Mouse (Mus musculus): Measurements from ENCODE around the gene Tssk4.

Tssk4 gene

DNA sequence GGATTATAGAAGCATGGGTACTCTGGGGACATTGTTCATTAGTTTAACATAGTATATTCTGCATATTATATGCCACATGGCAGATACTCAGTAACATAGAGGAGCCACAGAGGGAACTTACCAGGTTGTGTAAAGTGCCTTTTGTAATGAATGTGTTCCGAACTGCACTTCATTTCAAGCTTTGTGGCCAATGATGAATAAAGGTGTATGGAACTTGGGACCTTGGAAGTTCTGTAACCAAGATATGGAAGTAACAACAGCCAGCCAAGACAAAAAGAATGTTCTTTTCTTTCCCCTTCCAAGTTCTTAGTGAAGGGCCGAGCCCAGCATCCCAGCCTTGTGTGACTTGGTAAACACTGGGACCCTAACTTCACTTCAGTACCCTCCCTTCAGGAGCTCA is at the start of gene Tssk4:
TSS of gene Tssk4 (plus strand) at position 301 of the 400 bp plus-strand sequence.
- in situ Hi-C loops (cut with MseI, MboI): no loop called here

DNA sequence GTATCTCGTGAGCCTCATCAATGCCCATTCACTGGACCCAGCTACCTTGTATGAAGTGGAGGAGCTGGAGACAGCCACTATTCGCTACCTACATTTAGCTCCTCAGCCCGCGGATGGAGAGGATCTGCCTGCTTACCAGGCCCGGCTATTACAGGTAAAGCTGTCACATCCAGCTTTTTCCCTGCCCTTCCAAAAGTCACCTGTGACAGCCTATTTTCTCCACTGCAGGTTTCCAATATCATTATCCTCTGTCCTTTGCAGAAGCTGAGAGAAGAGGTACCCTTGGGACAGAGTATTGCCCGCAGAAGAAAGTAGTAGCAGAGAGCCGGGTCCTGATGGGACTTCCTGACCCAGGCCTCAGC is 46.7 kb upstream of the Tssk4 start, which contains the start of gene Irf9:
TSS of gene Irf9 (plus strand) at position 301 of the 362 bp plus-strand sequence.
- in situ Hi-C loops (cut with MseI, MboI): no loop called here

DNA sequence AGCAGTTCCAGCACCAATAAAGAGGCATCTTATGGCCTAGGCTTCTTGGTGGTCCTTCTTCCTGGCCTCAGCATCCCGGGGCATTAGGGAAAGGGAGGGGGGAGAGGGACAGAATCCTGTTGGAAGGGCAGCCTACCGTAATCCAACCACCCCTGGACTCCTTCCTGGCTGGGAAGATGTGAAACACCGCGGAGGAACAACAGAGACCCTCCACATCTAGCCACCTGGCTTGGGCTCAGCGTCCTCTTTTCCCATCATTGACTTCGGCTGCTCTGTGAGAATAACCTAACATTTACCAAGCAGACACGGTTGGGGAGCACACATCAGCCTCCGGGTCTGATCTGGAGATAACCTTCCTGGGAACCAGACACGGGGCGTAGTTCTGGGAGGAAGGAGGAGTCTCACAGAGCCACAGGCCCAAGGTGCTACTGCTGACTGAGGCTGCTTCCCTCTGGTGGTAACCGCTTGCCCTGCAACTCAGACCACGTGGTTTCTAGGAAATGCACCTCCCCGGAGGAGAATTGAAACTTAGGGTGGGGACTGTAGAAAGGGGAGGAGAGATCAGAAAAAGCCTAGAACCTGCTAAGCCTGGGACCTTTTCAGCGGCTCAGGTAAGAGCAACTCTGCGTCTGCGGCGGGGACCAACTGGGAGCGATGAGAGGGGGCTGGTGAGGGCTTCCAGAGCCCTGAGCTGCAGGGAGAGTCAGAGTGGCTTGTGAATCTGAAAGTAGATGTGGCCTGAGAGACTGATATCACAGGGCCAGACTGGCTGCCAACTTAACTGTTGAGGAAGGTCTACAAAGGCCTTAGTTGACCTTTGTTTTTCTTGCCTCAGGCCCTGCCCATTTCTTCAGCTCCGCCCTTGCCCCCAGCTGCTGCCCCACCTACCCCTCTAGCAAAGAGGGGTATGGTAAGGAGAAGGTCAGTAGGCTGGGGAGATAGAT is 46.1 kb upstream of the Tssk4 start:
- in situ Hi-C loops (cut with MseI, MboI): no loop called here

DNA sequence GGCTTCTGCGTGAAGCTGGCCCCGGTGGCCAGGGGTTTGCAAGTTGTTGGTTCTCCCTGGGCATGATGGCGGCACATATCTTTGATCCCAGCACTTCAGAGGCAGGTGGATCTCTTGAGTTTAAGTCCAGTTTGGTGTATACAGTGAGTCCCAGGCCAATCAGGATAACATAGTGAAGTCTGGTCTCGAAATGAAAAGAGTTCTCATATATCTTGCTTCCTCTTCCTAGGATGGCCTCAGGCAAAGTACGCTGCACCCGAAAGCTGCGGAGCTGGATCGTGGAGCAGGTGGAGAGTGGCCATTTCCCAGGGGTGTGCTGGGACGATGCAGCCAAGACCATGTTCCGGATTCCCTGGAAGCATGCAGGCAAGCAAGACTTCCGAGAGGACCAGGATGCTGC is 45.2 kb upstream of the Tssk4 start:
- in situ Hi-C loops (cut with MseI, MboI): no loop called here

DNA sequence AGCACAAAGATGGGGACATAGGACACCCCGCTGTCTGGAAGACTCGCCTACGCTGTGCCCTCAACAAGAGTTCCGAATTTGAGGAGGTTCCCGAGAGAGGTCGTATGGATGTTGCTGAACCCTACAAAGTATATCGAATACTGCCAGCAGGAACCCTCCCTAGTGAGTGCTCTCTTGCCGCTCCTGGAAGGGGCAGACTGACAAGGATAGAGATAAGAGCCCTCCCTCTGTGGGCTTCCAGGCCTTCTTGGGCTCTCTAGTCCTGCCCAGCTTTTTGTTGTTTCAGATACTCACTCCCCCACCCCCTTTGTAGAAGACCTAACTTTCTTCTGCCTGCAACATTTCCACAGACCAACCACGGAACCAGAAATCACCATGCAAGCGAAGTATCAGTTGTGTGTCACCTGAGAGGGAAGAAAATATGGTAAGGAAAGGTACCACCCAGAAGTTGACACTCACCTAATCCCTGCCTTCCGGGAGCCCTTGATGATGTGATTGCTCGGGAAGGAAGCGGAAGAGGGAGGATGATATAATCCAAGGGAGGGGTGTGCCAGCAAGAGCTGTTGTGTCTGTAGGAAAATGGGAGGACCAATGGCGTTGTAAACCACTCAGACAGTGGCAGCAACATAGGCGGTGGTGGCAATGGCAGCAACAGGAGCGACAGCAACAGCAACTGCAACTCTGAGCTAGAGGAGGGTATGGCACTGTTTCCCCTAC is 44.1 kb upstream of the Tssk4 start:
- in situ Hi-C loops (cut with MseI, MboI): no loop called here

DNA sequence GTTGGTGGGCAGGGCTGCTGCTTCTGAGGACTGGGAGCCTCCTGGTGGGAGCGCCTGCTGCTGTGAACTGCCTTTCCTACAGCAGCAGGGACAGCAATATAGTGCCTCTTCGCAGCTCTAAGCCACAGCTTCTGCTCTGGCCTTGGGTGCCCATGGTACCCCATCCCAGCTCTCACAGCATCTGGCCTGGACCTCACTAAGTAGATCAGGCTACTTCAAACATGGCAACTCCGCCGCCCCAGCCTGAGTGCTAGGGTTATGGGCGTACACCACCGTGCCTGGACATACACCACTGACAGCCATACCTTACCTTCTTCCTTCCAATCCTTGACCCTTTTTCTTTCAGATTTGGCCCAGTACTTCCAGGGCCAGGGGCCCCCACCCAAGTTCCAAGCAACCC is 41.6 kb upstream of the Tssk4 start:
- in situ Hi-C loops (cut with MseI, MboI): no loop called here

DNA sequence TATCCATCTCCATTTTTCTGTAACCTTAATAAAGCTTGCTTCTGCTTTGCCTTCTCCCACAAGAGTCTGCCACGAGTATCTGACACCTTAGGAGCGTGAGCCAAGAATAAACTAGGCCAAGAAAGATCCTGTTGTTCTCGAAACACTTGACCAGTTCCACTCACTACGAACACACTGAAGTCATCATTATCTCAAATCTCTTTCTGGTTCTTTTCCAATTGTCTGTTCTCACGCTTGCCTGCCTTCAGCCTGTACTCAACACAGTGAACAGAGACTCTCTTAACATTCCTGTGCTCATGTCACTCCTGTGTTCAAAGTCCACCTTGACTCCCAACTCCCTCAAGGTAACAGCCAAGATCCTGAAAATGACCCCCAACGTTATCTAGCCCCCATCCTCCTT is 36.6 kb upstream of the Tssk4 start:
- in situ Hi-C loops (cut with MseI, MboI): no loop called here

DNA sequence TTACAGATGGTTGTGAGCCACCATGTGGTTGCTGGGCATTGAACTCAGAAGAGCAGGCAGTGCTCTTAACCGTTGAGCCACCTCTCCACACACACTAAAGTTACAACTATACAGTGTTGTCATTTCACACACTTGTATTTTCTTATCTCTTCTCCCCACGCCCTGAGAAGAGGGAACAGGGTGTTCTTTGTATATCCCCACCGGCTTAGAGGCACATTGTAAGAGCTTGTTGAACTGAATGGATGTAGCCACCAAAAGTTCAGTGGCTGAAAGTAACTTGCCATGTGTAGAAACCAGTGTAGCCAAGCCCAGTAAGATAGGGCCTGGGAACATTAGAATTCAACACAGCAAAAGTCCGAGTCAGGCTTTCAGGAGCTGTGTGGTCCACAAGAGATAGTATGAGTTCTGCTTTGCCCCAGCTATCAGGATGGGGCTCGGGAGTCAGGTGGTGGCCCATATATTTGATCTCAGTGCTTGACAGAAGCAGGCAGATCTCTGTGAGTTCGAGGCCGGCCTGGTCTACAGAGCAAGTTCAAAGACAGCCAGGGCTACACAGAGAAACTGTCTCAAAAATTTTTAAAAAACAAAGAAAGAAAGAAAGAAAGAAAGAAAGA is 35.3 kb upstream of the Tssk4 start:
- in situ Hi-C loops (cut with MseI, MboI): no loop called here

DNA sequence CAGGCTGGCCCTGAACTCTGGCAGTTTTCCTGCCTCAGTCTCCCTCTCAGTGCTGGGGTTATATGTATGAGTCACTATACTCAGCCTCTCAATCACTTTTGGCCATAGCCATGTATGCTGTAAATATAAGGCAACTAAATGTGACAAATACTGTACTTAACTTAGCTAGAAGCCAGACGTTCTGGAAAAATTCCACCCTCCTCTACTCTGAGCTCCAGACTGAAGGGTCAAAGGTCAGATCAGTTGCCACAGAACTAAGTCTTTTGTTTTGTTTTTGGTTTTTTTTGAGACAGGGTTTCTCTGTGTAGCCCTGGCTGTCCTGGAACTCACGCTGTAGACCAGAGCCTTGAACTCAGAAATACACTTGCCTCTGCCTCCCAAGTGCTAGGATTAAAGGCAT is 34.1 kb upstream of the Tssk4 start:
- in situ Hi-C loops (cut with MseI, MboI): no loop called here

DNA sequence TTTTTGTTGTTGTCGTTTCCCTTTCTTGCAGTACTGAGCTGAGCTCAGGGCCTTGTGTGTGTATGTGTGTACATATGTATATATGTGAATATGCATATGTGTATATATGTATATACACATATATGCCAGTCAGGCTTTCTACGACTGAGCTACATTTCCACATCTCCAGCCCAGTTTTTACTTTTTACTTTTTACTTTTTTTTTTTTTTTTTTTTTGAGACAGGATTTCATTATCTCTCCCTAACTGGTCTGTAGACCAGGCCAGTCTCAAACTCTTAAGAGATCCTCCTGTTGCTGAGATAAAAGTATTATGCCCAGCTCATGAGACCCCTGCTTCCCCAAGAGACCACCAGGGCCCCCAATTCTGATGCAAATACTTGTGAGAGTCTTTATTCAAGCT is 33.1 kb upstream of the Tssk4 start:
- in situ Hi-C loops (cut with MseI, MboI): no loop called here

DNA sequence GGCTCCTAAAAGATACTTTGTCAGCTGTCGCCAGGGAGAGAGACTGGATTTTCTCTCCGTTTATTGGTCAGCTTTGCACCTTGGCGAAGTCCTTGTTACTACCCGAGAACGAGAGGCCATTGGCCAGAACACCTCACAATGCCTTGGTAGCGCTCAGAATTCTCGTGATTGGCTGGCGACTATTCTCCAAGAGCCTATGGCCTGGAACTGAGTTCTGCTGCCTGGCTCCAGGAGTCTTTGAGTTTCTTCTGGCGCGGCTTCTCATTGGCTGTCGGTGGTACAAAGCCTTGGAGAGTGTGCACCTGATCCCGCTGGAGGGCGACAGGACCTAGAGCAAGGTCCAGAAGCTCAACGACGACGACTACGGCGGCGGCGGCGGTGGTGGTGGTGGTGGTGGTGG is 32.2 kb upstream of the Tssk4 start, which contains the start of gene Rec8:
TSS of gene Rec8 (plus strand) at position 216 of the 400 bp plus-strand sequence.
- in situ Hi-C loops (cut with MseI, MboI): no loop called here

DNA sequence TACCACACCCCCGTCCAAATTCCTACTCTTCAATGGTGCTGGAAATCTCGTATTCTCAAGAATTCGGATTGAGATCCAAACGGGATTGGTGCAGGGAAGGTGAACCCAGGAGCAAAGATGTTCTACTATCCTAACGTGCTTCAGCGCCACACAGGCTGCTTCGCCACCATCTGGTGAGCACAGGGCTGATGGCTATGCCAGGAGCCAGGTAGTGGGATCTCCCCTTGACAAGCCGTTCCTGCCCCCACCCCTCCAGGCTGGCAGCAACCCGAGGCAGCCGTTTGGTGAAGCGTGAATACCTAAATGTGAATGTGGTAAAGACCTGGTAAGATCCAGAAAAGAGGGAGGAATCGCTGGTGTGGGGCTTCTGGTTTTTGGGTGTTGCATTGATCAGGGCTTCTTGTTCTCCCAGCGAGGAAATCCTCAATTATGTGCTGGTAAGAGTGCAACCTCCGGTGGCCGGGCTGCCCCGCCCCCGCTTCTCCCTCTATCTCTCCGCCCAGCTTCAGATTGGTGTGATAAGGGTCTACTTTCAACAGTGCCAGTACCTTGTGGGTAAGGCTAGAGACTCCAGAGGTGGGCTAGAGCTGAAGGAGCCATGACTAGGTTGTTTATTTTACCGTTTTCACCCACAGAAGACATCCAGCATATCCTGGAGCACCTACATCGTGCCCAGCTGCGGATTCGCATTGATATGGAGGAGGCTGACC is 31.3 kb upstream of the Tssk4 start:
- in situ Hi-C loops (cut with MseI, MboI): no loop called here

DNA sequence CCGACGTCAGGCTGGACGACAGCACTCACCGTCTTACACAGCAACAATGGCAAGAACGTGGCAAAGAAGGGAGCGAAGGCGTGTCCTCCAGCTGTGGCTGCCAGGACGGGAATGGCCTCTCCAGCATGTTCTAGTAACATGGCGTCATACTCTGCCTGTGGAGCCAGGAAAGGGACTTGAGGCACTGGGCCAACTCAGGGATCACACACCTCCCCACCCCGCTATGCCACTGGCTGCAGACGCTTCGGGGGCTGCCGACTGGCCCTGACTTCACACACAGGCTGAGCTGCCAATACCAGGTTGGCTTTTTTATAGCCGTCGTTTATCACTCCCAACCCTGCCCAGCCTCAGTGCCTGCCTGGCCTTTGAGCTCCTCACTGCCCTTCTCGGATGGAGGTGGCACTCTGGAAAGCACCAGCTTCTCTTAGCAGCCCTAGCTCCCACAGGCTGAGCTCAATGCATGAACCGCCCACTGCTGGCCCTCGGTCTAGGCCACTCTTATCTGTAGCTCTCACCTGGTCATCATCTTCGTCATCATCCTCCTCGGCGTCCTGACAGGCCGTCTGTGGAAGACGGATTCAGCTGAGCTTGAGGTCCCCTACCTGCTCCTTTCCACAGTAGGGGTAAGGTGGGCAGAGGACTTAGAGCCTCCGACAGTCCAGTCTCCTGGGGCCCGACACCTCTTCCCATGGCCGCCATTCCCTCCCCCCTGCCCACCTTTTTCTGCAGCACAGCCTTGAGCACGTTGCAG is 21.7 kb upstream of the Tssk4 start:
- in situ Hi-C loops (cut with MseI, MboI): no loop called here

DNA sequence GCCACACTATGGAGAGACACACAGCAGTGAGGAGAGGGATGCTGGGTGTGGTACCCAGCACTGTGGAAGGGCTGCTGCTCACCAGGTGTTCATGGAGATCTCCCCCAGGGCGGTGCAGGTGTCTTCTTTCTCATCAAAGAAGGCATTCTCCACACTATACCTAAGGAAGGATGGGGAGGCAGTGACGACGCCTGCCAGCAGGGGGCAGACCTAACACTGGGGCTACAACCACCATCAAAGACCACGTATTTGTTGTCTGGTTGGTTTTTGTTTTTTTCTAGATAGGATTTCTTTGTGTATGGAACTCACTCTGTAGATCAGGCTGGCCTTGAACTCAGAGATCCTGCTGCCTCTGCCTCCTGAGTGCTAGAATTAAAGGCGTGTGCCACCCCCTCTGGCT is 20.7 kb upstream of the Tssk4 start:
- in situ Hi-C loops (cut with MseI, MboI): no loop called here

DNA sequence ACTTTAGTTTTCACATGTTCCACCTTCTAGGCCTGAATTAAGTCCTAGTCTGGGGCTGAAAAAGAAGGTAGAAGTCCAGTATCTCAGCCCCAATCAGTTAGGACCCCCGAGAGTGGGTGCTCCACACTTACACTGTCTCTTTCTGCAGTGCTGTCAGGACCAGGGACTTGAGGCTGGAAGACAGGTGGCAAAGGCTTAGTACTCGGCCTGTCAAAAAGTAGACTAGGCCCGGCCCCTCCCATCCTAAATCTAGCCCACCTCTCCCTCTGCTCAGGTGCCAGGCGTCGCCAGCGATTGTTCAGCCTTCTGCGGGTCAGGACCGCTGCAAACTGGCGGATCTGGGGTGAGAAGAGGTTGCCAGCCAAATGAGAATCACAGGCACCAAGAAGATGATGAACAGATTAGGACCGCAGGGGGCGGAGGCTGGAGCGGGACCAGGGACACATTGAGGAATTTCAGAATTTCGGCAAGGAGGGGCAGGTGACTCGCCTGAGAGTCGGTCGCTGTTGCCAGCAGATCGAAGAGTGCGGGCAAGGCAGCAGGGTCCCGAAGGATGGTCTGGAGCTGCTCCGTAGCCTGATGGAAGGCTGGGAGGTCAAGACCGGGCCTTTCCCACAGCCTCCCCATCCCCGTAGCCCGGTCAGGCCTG is 15.0 kb upstream of the Tssk4 start:
- in situ Hi-C loops (cut with MseI, MboI): no loop called here

DNA sequence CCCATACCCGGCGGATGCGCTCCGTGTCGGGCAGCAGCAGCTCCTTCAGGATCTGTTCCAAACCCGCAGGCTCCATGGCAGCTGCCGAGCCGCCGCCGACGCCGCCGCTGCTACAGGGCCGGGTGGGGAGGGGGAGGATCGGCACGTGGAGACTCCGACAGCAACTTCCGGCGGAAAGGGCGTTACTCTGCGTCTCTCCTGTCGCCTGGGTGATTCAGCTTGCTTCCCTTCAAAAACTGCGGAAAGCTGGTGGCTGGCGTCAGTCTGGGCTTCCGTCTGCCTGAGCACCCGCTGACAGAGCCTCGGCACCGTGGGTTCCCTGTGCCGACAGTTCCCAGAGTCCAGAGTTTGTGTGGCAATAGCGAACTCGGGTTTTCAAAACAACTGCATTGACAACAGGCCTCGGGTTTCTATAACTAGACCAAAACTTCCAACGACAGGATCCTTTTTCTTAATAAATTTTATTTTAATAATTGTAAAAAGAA is 14.4 kb upstream of the Tssk4 start, which contains the start of gene Ipo4:
TSS of gene Ipo4 (minus strand) at position 435 of the 485 bp plus-strand sequence.
- in situ Hi-C loops (cut with MseI, MboI): no loop called here

DNA sequence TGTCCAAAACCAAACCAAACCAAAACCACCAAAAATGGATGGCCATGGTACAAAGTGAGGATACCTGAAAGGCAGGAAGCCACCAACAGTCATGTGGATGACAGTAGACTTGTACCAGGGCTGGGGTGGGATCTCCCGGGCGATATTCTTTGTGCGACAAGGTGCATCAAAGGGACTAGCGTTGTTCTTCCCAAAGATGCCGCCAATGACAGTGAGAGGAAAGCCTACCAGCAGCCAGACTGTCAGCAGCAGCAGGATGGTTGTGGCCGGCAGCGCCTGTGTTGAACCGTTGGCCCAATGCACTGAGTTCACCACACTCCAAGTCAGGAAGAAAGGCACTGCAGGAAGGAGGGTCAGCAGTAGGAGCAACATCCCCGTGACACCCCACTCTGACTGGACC is 12.2 kb upstream of the Tssk4 start, which contains the start of gene Gm49378:
TSS of gene Gm49378 (minus strand) at position 101 of the 400 bp plus-strand sequence.
- in situ Hi-C loops (cut with MseI, MboI): no loop called here

DNA sequence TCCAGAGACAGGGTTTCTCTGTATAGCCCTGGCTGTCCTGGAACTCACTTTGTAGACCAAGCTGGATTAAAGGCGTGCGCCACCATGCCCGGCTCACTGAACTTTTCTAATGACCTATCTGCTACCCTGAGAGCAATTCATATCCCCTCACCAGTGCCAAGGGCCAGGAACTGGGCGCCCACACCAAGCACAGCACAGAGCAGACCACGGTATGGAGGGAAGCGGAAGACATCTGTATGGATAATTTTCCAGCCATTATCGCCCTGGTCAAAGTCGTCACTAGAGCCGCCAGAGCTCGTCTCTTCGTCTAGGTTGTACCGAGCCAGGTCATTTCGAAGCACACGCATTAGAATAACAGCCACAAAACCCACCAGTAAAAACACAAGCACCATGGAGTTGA is 9.2 kb upstream of the Tssk4 start:
- in situ Hi-C loops (cut with MseI, MboI): no loop called here

DNA sequence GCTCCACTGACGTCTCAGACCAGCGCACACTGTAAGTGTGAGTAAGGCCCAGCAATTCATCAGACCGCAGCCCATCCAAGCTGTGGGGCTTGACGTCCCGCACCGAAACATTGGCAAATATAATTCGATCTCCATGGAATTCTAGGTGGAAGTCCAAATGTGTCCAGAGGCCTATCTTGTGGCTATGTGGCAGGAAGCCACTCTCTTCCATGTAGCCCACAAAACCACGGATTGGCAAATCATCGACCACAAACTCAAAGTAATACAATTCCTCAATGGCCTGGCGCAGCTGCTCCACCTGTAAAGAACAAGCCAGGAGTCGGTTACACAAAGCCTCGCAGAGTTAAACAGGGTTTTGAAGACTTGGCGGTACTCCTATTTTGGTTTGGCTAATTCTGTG is 8.7 kb upstream of the Tssk4 start:
- in situ Hi-C loops (cut with MseI, MboI): no loop called here

DNA sequence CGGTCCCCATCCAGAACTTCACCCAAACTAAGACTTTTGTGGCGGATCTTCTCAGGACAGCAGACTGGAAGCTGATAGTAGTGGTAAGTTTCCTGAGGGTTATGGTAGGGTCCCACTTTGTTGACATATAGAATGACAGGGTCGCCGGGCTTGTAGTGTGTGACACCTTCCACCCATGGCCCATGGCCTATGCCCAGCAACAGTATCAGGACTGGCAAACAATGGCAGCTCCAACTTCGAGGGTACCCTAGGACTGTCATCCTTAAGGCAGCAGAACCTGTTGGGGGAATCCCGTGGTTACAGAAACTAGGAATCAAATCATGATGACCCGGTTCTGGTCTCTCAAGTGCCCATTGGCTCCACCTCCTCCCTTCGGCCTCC is 7.3 kb upstream of the Tssk4 start:
- in situ Hi-C loops (cut with MseI, MboI): no loop called here

Data from mouse trophoblast stem cell (cell line).